Mouse (Mus musculus) adrenal gland, adult 8-10 months (tissue): ENCODE results near the gene Myo5c. TPM values are rescaled to one million over a fixed set of nuclear protein-coding genes. Genes with fewer than 3 reads are reported as not detected.
A peak's percentile ranks its signal among the peaks of the same experiment; 100 is the strongest.

Source experiments
- DNase-seq: peaks from one replicate; pipeline ENCODE4 v3.0.0; 2022
- total RNA-seq, 4 experiments: library from RNA; stranded (reverse); gene quantifications; 2 replicates each; pipeline ENCODE4 v1.2.4; 2022

The Myo5c gene
- total RNA-seq = 1 to 10 TPM; 1.8 to 2.9 (median 2.3) TPM

GRCm38 (mm10) chr9:75231841-75232746 is at the start of gene Myo5c:
Myo5c (plus strand) TSS chr9:75232020.
- DNase-seq = peak; percentile 29

- no peak for DNase-seq
Measured at GRCm38 (mm10) chr9:75187646-75188260, 44.1 kb upstream of the Myo5c start.

- DNase-seq = no peak
Measured at GRCm38 (mm10) chr9:75193858-75194257, 38.0 kb upstream of the Myo5c start.

- DNase-seq = peak; percentile 80
Measured at GRCm38 (mm10) chr9:75196335-75196734, 35.5 kb upstream of the Myo5c start.

GRCm38 (mm10) chr9:75197297-75197696 is 34.5 kb upstream of the Myo5c start:
- DNase-seq = peak; percentile 34

- peak; percentile 29 for DNase-seq
Measured at GRCm38 (mm10) chr9:75201506-75201905, 30.3 kb upstream of the Myo5c start.

GRCm38 (mm10) chr9:75202036-75202435 is 29.8 kb upstream of the Myo5c start:
- no peak for DNase-seq

GRCm38 (mm10) chr9:75209246-75209645 is 22.6 kb upstream of the Myo5c start:
- DNase-seq = no peak

GRCm38 (mm10) chr9:75210269-75210668 is 21.6 kb upstream of the Myo5c start:
- no peak for DNase-seq

GRCm38 (mm10) chr9:75214743-75215413 is 16.9 kb upstream of the Myo5c start:
- no peak for DNase-seq

GRCm38 (mm10) chr9:75219942-75220341 is 11.9 kb upstream of the Myo5c start:
- no peak for DNase-seq

- DNase-seq = peak; percentile 59
Measured at GRCm38 (mm10) chr9:75221420-75222287, 10.2 kb upstream of the Myo5c start.

- DNase-seq = no peak
Measured at GRCm38 (mm10) chr9:75232860-75233259, 1.0 kb downstream of the Myo5c start.

- peak; percentile 40 for DNase-seq
Measured at GRCm38 (mm10) chr9:75234271-75234741, 2.5 kb downstream of the Myo5c start.

GRCm38 (mm10) chr9:75234983-75235627 is 3.3 kb downstream of the Myo5c start:
- DNase-seq = no peak

GRCm38 (mm10) chr9:75235696-75236095 is 3.9 kb downstream of the Myo5c start:
- no peak for DNase-seq

- no peak for DNase-seq
Measured at GRCm38 (mm10) chr9:75236416-75237308, 4.8 kb downstream of the Myo5c start.

GRCm38 (mm10) chr9:75238179-75238578 is 6.4 kb downstream of the Myo5c start:
- no peak for DNase-seq

- DNase-seq = no peak
Measured at GRCm38 (mm10) chr9:75243052-75243451, 11.2 kb downstream of the Myo5c start.

GRCm38 (mm10) chr9:75243730-75244406 is 12.0 kb downstream of the Myo5c start:
- no peak for DNase-seq
